Mouse (Mus musculus) bone marrow, adult 2 months (tissue): ENCODE data around the gene Tor3a.

Experiments used
- CTCF ChIP-seq: fragments of 200-500 bp; IDR thresholded peaks from 2 replicates; pipeline ENCODE4 v1.5.1; 2011; ENCODE audit warnings: low read length, control low read depth; ENCODE audit not compliant: control insufficient read depth, insufficient read depth
- POLR2A ChIP-seq: fragments of 200-500 bp; IDR thresholded peaks from 2 replicates; pipeline ENCODE4 v1.6.1; 2011; ENCODE audit warnings: low read depth, mild to moderate bottlenecking, control low read depth, low read length, borderline replicate concordance; ENCODE audit not compliant: control insufficient read depth

DNA sequence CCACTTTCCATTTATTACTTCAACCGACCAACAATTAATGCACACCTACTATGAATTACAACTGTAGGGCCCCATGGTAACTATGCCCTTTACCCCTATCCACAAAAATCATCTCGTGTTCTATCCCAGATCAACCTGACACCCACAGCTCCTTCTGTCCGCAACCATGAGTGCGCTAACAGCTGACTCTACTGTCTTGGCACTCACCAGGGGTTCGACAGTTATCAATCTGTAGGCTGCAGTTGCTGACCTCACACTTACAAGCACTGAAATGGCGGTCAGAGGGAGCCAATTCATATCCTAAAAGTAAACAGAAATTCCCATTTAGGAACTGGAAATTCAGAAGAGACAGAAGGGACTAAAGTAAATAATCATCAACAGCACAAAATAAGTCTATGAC lies 42.5 kb upstream of the Tor3a start:
- TF ChIP-seq CTCF: no peak
- TF ChIP-seq POLR2A: no peak
